Mouse (Mus musculus): ENCODE data around the gene Bpifb1.
"Not testable (repeated sequence)": the region's sequence is repeated elsewhere in the genome, so short reads cannot be mapped to it uniquely, and the experiment has no call there.

Gene Bpifb1

DNA sequence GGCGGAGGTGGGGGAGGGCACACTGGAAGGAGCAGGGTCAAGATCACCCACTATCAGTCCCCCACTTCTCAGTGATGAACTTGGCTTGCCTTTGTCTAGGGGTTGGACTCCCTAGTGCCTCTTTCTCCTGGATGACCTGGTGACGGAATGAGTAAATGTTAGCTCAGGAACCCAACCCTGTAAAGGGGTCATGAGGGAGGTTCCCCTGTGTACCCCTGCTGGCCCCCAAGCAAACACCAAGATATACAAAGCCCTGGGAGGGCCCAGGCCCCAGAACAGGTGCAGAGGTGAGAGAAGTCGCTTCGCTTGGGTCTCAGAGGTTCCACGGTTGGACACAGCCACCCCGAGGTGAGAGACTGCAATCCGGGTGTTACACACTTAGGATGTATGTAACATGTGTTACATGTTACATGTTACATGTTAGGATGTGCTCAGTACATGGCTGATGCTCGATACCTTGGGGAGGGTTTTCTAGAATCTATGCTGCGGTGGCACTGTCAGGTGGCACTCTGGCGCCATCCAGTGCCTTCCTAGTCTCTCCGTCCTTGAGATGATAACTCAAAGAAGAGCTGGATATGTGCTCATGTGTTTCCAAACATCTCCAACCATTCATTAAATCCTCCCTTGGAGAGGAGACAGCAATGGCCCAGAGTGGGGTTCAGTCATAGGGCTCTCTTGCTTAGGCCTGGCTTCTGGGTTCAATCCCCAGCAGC lies at the start of gene Bpifb1:
Gene Bpifb1, plus strand, starts transcription at position 273 of the 713 bp plus-strand sequence.
- no peak for DNase-seq

- no peak for DNase-seq
Observed at GRCm38 (mm10) chr2:154142580-154142979, 48.0 kb upstream of the Bpifb1 start, which contains the start of gene Bpifa1. TSS of gene Bpifa1 (plus strand) at chr2:154142880.

DNA sequence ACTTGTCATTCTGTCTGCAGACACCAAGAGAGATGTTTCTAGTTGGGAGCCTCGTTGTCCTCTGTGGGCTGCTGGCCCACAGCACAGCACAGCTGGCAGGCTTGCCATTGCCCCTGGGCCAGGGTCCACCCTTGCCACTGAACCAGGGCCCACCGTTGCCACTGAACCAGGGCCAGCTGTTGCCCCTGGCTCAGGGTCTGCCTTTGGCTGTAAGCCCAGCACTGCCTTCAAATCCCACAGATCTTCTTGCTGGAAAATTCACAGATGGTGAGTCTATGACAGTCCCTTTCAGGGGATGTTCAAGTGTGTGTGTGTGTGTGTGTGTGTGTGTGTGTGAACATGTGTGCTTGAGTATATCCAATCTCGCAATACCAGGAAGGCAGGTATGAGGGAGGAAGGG lies 46.9 kb upstream of the Bpifb1 start:
- no peak for DNase-seq

DNA sequence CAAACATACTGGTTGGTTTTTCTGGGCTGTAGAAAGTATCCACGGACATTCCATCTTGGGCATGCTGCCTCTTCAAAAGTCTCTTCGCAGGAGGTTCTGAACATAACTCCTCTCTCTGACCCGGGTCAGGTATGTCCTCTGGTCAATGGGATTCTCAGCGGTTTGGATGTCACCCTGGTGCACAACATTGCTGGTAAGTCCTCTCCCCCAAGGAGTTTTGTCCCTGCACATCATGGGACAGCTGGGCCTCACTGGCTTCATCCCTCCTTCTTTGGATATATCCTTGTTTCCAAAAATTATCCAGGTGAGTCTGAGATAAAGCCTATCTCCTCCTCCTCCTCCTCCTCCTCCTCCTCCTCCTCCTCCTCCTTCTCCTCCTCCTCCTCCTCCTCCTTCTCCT lies 43.1 kb upstream of the Bpifb1 start:
- no peak for DNase-seq

GRCm38 (mm10) chr2:154158433-154158832 lies 32.2 kb upstream of the Bpifb1 start:
- DNase-seq: no peak

- DNase-seq: no peak
Observed at GRCm38 (mm10) chr2:154162307-154162706, 28.3 kb upstream of the Bpifb1 start, which contains the start of gene Bpifa5. TSS of gene Bpifa5 (plus strand) at chr2:154162607.

DNA sequence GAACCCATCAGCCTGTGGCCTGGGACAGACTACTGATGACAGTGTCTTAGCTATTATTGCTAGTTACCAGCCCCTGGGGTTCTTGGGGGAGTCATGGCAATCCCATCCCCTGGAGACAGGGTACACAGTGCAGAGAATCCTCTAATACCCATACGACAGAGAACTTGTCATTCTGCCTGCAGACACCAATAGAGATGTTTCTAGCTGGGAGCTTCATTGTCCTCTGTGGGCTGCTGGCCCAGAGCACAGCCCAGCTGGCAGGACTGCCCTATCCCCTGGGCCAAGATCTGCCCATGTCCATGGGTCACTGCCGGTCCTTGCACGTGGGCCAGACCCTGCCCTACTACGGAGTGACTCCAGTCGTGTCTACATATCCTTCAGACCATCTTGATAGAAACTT lies 27.3 kb upstream of the Bpifb1 start:
- DNase-seq: peak; percentile 21

DNA sequence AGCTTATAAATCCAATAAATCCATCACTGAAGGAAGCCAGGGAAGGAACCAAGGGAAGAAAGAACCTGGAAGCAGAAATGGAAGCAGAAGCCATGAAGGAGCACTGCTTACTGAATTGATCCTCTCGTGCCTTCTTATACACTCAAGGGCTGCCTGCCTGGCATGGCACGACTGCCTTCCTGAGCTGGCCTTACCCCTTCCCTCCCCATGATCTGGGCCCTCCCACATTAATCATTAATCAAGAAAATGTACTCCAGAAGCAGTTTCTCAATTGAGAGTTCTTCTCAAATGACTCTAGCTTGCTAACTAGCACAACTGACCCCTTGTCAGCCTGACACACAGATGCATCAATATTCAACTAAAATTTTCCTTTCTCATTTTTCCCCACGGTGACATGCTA lies 21.4 kb upstream of the Bpifb1 start:
- DNase-seq: no peak

DNA sequence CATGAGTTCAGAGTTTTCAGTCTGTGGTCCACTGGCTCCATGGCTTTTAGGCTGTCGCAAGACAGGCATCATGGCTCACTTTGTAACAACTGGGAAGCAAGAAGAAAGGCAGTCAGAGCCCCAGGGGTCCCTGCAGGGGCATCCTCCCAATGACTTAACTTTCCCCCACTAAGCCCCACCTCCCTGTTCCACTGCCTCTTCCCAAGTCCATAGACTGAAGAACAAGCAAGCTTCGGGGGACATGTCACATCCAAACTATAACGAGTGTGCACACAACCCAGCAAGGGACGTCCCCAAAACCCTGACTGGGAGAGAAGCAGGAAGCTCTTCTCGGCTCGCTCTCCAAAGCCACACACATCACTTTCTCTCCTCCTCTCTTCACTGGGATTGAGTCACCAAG lies 19.0 kb upstream of the Bpifb1 start:
- no peak for DNase-seq

- no peak for DNase-seq
Observed at GRCm38 (mm10) chr2:154173313-154173712, 17.3 kb upstream of the Bpifb1 start.

DNA sequence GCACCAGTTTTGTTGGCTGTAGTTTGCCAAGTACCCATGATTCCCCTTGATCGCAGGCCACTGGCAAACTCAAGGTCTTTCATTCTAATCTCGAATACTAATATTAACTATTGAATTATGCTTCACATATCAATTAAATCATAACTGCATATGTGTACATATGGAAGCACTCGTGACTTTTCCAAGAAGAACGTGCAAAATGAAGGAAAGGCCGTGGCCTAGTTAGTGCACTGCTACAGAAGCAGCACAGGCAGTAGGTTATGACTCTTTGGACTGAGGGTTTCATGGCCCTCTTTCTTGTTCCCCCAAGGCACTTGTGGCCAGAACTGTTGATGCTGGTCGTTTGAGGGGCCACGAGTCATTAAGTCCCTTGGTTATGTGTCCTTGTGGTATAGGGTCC lies 8.7 kb upstream of the Bpifb1 start:
- not testable (repeated sequence) for DNase-seq

DNA sequence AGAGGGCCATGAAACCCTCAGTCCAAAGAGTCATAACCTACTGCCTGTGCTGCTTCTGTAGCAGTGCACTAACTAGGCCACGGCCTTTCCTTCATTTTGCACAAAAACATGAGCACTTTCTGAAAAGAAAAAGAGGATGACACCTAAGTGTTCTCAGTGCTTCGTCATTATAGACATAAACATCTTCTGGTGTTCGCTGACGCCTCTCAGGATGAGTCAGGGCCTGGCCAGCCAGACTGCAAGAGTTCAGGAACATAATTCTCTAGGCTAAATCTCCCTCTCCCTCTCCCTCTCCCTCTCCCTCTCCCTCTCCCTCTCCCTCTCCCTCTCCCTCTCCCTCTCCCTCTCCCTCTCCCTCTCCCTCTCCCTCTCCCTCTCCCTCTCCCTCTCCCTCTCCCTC lies 7.6 kb upstream of the Bpifb1 start:
- not testable (repeated sequence) for DNase-seq

DNA sequence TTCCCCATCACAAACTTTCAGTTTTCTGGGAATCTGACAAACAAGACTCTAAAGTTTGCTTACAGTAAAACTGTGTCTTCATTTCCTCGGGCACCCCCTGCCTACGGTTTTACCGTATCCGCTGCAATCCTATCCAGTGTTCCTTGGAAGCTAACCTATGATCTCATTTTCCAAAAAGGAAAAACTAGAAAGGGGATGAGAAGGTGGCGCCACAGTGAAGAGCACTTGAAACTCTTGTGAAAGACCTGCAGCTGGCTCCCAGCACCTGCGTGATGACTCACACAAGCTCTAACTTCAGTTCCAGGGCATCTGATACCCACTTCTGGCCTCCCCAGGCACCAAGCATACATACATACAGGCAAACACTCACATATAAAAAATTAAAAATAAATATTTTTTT lies 5.3 kb upstream of the Bpifb1 start:
- no peak for DNase-seq

- DNase-seq: no peak
Observed at GRCm38 (mm10) chr2:154185748-154186147, 4.9 kb upstream of the Bpifb1 start.

GRCm38 (mm10) chr2:154187468-154187867 lies 3.1 kb upstream of the Bpifb1 start:
- no peak for DNase-seq

DNA sequence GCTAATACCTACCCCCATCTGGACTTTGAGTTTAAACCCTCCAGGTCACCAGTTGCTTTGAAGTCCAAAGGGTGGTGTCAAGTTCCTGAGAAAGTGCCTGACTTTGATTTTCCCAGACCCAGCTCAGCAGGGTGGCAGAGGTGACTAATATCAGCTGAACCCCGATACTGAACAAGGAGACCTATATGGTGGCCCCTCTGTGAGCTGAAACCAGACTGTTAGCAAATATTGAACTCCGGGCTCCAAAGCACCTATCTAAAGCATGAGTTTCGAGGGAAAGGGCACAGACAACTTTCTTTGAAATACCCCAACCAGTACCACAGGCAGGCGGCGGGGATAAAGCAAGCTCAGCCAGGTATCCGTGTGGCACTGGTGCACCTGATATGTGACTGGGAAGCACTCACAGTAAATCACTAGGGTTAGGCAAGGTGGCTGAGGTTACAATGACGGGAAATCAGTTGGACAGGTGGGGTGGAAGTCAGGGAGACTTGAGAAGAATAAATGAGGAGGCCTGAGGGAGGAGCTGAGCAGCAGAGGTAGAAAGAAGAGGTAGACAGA lies 662 bp upstream of the Bpifb1 start:
- DNase-seq: no peak

DNA sequence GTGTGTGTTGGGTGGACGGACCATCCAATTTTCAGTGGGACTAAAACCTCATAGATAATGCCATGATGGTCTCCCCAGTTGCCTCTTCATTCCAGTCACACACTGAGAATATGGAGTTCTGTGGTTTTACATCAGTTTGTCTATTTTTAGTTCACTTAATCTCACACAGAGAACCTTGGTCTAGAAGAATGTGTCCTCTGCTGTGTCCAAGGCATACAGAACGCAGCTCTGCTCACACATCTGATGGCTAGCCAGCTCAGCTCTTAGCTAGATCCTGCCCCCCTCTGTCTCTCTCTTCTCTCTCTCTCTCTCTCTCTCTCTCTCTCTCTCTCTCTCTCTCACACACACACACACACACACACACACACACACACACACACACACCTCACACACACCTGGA lies 1.5 kb downstream of the Bpifb1 start:
- no peak for DNase-seq

DNA sequence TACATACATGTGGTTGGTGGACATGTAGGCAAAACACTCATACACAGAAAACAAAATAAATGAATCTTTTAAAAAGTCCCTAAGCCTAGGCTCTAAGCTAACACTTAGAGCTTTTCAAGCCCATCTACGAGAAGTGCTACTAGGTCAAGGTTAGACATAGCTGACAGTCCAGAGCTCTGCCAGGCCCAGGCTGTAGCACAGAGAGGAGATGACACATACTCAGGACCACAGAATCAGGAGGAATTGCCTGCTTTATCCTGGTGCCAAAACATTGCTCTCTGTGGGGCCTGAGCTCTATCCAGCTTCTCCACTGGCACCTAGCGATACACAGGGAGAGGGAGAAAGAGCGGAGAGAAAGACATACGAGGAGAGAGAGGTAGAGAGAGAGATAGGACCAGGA lies 2.5 kb downstream of the Bpifb1 start:
- DNase-seq: no peak

DNA sequence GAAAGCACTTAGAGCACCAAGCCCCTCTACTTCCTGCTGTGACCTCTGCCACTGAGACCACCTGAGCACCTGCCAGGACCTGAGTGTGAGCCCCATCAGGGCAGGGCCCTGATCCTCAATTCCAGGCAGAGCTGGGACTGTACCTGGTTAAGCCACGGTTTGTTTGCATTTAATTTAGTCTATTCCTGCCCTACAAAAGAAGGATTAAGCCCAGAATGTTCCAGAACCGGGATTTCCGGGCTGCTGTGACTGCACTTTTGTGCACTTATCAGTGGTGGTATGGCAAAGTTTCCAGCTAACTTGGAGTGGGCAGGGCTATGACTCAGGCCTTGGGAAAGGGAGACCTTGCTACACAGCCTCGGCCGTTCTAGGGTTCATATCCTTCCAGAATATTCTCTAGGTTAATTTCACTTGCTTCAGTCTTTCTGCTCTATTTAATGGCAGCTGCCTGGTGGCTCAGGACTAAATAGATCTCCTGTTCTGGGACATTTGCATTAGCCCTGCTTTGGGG lies 3.4 kb downstream of the Bpifb1 start:
- no peak for DNase-seq

- no peak for DNase-seq
Observed at GRCm38 (mm10) chr2:154197036-154197435, 6.4 kb downstream of the Bpifb1 start.

GRCm38 (mm10) chr2:154204630-154205029 lies 14.0 kb downstream of the Bpifb1 start:
- DNase-seq: no peak

DNA sequence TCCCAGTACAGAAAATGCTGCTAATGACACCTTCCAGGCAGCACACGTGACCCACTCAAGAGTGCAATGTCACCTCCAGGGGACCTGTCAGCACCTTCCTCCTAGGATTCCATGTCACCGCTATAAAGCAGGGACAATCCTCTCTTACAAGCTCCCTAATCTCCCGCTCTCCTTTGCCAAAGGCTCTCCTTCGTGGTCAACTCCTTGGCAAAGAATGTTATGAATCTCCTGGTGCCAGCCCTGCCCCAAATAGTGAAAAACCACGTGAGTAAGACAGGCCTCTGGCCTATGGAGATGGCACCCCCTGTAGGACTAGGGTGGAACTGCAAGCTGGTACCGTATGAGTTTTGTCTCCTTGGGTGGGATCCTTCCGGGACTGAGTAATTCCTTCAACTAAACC lies 16.3 kb downstream of the Bpifb1 start:
- DNase-seq: no peak

DNA sequence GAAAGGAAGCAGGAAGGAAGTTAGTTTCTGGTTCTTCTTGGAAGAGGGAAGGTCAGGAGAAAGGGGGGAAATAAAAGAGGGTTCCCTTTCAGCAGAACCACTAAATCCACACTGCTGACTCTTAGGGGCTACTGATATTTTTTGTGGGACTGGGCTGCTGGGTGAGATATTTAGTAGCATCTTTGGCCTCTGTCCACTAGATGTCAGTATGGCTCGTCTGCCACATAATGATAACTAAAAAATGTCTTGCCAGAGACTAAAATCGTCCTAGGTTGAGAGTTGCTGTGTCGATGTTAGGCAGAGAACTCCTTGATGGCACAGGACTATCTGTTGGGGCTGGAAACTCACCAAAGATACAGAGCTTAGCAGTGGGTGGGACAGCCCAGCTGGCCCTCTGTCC lies 18.5 kb downstream of the Bpifb1 start:
- DNase-seq: no peak

GRCm38 (mm10) chr2:154211121-154211520 lies 20.5 kb downstream of the Bpifb1 start:
- DNase-seq: no peak

DNA sequence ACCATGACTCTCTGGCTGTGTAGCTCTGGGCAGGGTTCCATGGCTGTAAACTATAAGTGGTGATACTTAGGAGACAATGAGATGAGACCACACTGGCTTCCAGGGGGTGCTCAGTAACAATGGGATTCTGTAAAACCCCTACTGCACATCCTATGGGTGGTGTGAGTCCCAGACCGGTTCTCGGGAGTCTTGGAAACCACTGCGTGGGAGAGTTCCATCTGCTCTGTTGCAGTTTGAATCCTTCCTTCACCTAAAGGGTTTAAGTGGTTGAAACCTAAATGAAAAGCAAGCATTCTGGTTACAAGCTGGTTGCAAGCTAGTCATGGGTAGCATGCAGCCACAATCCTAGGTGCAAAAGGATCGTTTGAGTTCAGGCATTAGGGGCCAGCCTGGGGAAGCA lies 21.3 kb downstream of the Bpifb1 start:
- DNase-seq: no peak
